Mouse (Mus musculus) heart, embryonic 16.5 days (tissue): ENCODE measurements around the gene Ugt1a9. TPM values are rescaled to one million over a fixed set of nuclear protein-coding genes. Genes with fewer than 3 reads are reported as not detected.

Source experiments
- ATAC-seq: fragments of 200-750 bp; cut with Nextera tagmentation; replicated peaks from 2 replicates; pipeline ENCODE4 v1.8.0; 2017; ENCODE audit warnings: moderate number of reproducible peaks; ENCODE audit not compliant: insufficient read depth, low FRiP score; ENCODE audit errors: extremely low read depth
- H3K27ac ChIP-seq: fragments of 300-500 bp; sonication (generic); 2 replicates; pipeline ENCODE4 v1.5.1; 2014; ENCODE audit warnings: mild to moderate bottlenecking, low read length, control low read depth, moderate library complexity
- H3K27me3 ChIP-seq: fragments of 300-500 bp; sonication (generic); 2 replicates; pipeline ENCODE4 v1.6.1; 2014; ENCODE audit warnings: low read length, mixed read lengths; ENCODE audit not compliant: control insufficient read depth, insufficient read depth
- H3K36me3 ChIP-seq: fragments of 300-500 bp; sonication (generic); 2 replicates; pipeline ENCODE4 v1.6.1; 2014; ENCODE audit not compliant: control insufficient read depth, insufficient read depth
- H3K4me1 ChIP-seq: fragments of 300-500 bp; sonication (generic); 2 replicates; pipeline ENCODE4 v1.6.1; 2014; ENCODE audit warnings: low read length, mixed read lengths; ENCODE audit not compliant: control insufficient read depth, insufficient read depth
- H3K4me2 ChIP-seq: fragments of 300-500 bp; sonication (generic); 2 replicates; pipeline ENCODE4 v1.6.1; 2014; ENCODE audit warnings: low read depth, mild to moderate bottlenecking, control low read depth, low read length
- H3K4me3 ChIP-seq: fragments of 300-500 bp; sonication (generic); 2 replicates; pipeline ENCODE4 v1.5.1; 2014; ENCODE audit warnings: mild to moderate bottlenecking, control low read depth, low read length
- H3K9ac ChIP-seq: fragments of 300-500 bp; sonication (generic); 2 replicates; pipeline ENCODE4 v1.6.1; 2014; ENCODE audit warnings: low read length, control low read depth
- H3K9me3 ChIP-seq: fragments of 300-500 bp; sonication (generic); replicated peaks from 2 replicates; pipeline ENCODE4 v1.6.1; 2016; ENCODE audit warnings: low read length; ENCODE audit not compliant: control insufficient read depth
- WGBS: fragments of 180-500 bp; shearing (Covaris S2); extraction: QIAGEN DNeasy Blood & Tissue Kit; methylation state at CpG from one replicate; pipeline ENCODE4 v1.1.7; 2014; 5-methylcytosine and 5-hydroxymethylcytosine counted together
- polyA plus RNA-seq: library from polyadenylated mRNA; unstranded; fragments of >200 nt; fragmentation: Nextera tagmentation; extraction: Ambion mirVana; gene quantifications from 2 replicates; pipeline ENCODE4 v1.2.1, GENCODE M21; 2015

Ugt1a9 gene
- polyA plus RNA-seq, 1 experiment from 2014 or later = not detected

DNA sequence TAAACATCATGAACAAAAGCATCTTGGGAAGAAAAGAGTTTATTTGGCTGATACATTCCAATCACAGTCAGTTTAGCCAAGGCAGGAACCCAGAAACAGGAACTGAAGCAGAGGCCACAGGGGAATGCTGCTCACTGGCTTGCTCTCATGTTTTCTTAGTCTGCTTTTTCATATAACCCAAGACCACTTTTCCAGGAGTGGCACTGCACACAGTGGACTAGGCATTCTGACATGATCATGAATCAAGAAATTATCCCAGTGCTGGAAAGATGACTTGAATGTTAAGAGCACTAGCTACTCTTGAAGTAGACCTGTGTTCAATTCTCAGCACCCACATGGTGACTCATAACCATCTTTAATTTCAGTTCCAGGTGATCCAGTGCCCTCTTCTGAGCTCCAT is 155.1 kb downstream of the Ugt1a9 start:
- Histone ChIP-seq H3K9ac (no peak overlapping the region), H3K4me3 (no peak overlapping the region), H3K9me3 (peaks cover 57% of the 10 kb centered on the region), H3K4me1 (no peaks in the 10 kb centered on the region), H3K27me3 (no peaks in the 10 kb centered on the region), H3K4me2 (no peak overlapping the region), H3K36me3 (no peaks in the 10 kb centered on the region), H3K27ac (no peak overlapping the region)
- ATAC-seq = no peak

DNA sequence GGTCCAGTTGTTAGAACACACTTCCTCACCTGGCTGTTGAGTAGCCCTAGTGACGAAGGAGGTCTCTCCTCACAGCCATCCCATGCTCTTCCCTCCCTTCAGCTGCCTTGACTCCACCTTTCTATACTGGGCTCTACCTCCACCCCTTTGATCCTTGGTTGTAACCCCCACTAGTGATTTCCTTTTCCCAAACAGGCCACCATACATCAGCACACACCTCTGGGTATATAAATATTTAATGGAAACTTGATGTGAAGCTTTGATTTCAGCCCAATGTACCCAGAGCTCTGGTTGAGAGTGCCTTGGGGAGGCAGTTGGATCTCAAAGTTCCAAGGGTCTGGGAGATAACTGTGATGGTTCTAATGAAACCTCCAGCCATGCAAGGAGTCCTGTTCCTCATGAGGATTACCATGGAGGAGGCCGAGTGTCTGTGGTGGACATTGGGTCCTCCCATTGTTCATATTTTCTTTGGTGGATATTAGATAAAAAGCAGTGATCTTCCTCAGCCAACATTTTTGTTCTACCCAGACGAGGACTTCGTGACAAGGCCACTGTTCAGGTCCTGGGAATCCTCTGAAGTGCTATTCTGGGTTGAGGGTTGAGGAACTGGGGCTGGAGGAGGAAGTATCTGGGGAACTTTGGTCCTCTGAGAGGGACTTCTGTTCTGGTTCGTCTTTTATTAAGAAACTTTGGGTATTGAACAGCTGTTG is 156.2 kb downstream of the Ugt1a9 start, which contains the start of gene Mroh2a:
Mroh2a (plus strand) TSS at position 317 of the 710 bp plus-strand sequence.
- Histone ChIP-seq H3K4me3 (no peak within 1 kb of the TSS), H3K9me3 (peaks cover 68% of the 10 kb centered on the region), H3K4me2 (no peak within 1 kb of the TSS), H3K27me3 (no peaks in the 10 kb centered on the region), H3K27ac (no peak within 1 kb of the TSS), H3K4me1 (no peaks in the 10 kb centered on the region), H3K36me3 (no peaks in the 10 kb centered on the region), H3K9ac (no peak within 1 kb of the TSS)
- no peak for ATAC-seq
- 47% methylated on average over 5 of the region's 5 CpGs for WGBS

DNA sequence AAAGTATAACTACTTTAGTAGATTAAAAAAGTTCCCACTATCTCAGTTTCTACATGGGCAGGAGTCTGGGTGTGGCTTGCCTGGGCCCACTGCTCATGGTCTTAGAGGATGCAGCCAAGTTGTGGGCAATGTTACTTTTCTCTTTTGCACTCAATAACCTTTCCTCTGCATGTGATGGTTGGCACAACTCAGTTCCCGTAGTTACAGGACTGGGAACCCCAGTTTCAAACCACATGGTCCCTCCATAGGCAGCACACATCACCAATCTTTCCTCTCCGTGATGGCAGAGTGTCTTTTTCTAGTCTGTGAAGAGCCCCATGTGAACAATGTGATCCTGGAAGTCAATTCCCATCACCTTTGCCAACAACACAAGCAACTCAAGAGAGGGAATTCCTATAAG is 156.9 kb downstream of the Ugt1a9 start:
- peaks cover 72% of the 10 kb centered on the region for H3K9me3 ChIP-seq
- WGBS = 48% methylated on average over 2 of the region's 2 CpGs

DNA sequence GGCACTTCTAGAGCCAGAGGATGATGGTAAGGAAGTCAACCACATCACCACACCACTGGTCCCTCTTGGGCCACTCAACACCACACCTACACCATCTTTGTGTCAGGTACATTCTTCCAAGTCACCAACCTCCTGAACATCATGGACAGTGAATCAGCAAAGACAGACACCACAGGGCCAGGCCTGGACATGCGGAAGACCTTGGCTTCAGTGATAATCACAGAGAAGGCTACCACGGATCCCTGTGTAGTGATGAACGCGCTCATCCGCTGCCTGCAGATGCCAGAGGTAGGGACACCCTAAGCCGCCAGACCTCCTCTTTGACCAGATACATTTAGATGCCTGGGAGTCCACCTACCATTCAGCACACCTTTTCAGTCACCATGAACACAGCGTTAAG is 157.5 kb downstream of the Ugt1a9 start:
- Histone ChIP-seq H3K36me3 (no peaks in the 10 kb centered on the region), H3K27me3 (no peaks in the 10 kb centered on the region), H3K27ac (no peak overlapping the region), H3K4me1 (no peaks in the 10 kb centered on the region), H3K4me2 (no peak overlapping the region), H3K4me3 (no peak overlapping the region), H3K9ac (no peak overlapping the region), H3K9me3 (peaks cover 79% of the 10 kb centered on the region)
- 65% methylated on average over 7 of the region's 7 CpGs for WGBS
- no peak for ATAC-seq

More for the DNA sequence above, 156.9 kb downstream of the Ugt1a9 start:
- Histone ChIP-seq H3K27me3 (no peaks in the 10 kb centered on the region), H3K36me3 (no peaks in the 10 kb centered on the region), H3K4me1 (no peaks in the 10 kb centered on the region), H3K4me3 (no peak overlapping the region), H3K27ac (no peak overlapping the region), H3K4me2 (no peak overlapping the region), H3K9ac (no peak overlapping the region)
- no peak for ATAC-seq

DNA sequence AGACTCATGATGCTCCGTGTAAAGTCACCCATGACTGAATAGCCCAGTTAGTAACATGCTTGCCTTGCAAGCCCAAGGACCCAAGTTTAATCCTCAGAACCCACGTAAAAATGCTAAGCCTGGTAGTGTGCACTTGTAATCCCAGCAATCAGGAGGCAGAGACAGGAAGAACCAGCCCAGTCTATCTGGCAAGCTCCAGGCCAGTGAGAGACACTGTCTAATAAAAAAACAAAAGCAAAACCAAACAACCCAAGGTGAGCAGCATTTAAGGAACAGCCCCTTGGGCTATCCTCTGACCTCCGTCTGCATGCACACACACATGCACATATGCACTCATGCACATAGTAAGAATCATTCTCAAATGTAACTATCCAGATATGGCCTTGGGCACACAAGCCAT is 159.0 kb downstream of the Ugt1a9 start:
- Histone ChIP-seq H3K9ac (no peak overlapping the region), H3K4me1 (no peaks in the 10 kb centered on the region), H3K4me3 (no peak overlapping the region), H3K9me3 (peaks cover 92% of the 10 kb centered on the region), H3K4me2 (no peak overlapping the region), H3K27ac (no peak overlapping the region), H3K27me3 (no peaks in the 10 kb centered on the region), H3K36me3 (no peaks in the 10 kb centered on the region)
- ATAC-seq = no peak
- 67% methylated on average over 3 of the region's 3 CpGs for WGBS

DNA sequence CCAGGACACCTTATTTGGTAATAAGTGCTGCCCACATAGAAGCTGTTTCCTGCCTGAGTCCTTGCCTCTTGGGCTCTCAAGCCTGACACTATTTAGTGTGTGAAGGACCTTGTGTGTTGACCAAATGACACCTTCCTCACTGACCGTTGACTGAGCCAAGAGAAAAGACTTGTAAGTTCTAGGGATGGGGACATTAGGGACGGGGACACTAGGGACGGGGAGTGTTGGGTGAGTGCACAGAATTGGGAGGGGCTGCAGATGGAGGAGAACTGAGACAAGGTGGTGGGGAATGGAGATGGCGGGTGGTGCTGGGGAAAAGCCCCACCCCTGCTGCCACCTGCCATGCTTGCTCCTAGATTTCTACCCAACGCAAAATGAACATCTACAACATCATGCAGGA is 159.4 kb downstream of the Ugt1a9 start:
- ATAC-seq = no peak
- Histone ChIP-seq H3K27ac (no peak overlapping the region), H3K9ac (no peak overlapping the region), H3K4me1 (no peaks in the 10 kb centered on the region), H3K36me3 (no peaks in the 10 kb centered on the region), H3K4me2 (no peak overlapping the region), H3K4me3 (no peak overlapping the region), H3K27me3 (no peaks in the 10 kb centered on the region), H3K9me3 (peaks cover 95% of the 10 kb centered on the region)
- 76% methylated on average over 5 of the region's 5 CpGs for whole genome bisulfite sequencing

DNA sequence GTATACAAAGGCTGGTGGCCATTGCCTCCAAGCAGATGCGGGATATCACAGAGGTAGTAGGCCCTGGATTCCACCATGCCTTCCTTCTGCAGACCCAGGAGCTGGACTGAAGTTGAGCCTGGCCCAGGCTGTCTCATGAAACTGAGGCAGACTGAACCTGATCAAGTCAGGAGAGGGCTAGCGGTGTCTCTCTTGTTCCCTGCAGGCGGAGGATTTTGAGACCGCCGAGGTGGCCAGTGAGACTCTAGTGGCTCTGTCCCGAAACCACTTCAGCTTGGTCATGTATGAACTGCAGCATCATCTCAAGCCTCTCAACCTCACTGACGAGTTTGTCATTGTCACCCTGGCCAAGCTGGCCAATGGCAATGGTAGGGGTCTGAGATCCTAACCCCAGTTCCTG is 159.8 kb downstream of the Ugt1a9 start:
- no peaks in the 10 kb centered on the region for H3K4me1 ChIP-seq
- no peak for ATAC-seq
- no peaks in the 10 kb centered on the region for H3K27me3 ChIP-seq
- H3K9me3 ChIP-seq = peaks cover 98% of the 10 kb centered on the region
- no peak overlapping the region for H3K4me3 ChIP-seq
- WGBS = 70% methylated on average over 7 of the region's 7 CpGs
- H3K27ac ChIP-seq = no peak overlapping the region
- no peak overlapping the region for H3K9ac ChIP-seq
- no peaks in the 10 kb centered on the region for H3K36me3 ChIP-seq
- H3K4me2 ChIP-seq = no peak overlapping the region

DNA sequence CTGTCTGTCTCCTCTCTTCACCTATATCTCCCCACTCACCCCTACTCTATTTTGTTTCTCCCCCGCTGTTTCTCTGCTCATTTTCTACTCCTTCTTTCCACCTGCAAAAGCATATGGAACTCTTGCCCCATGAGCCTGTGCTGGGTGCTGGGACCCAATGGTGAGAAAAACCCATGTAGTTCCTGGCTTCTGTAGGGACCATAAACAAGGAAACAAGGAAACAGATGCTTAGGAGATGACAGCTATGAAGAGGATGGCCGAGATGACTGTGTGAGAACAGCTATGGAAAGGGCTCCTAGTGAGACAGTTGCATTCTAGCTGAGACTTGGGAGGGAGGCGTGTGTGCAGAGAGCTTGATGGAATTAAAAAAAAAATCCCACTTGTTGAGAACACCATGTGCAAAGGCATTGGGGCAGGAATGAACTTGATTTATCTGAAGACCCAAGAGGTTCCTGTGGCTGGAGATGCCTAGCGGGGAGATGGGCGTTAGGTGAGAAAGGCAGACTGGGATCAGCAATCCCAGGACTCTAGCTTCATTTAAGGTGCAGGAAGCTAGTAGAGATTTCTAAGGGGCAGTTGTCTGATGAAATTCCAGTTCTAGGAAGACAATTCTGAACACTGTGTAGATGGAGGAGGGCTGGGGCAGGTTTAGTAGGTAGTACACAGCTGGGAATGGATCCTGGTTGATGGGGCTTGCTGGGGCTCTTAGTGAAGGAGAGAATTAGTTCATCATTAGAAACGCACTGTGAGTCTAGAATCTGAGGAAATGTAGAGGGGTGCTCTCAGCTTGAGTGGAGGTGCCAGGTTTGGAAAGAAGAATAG is 160.6 kb downstream of the Ugt1a9 start:
- Histone ChIP-seq H3K4me2 (no peak overlapping the region), H3K36me3 (no peaks in the 10 kb centered on the region), H3K4me3 (no peak overlapping the region), H3K4me1 (no peaks in the 10 kb centered on the region), H3K9ac (no peak overlapping the region), H3K9me3 (peaks cover 92% of the 10 kb centered on the region), H3K27ac (no peak overlapping the region), H3K27me3 (no peaks in the 10 kb centered on the region)
- ATAC-seq = no peak
- WGBS = 65% methylated on average over 6 of the region's 6 CpGs

DNA sequence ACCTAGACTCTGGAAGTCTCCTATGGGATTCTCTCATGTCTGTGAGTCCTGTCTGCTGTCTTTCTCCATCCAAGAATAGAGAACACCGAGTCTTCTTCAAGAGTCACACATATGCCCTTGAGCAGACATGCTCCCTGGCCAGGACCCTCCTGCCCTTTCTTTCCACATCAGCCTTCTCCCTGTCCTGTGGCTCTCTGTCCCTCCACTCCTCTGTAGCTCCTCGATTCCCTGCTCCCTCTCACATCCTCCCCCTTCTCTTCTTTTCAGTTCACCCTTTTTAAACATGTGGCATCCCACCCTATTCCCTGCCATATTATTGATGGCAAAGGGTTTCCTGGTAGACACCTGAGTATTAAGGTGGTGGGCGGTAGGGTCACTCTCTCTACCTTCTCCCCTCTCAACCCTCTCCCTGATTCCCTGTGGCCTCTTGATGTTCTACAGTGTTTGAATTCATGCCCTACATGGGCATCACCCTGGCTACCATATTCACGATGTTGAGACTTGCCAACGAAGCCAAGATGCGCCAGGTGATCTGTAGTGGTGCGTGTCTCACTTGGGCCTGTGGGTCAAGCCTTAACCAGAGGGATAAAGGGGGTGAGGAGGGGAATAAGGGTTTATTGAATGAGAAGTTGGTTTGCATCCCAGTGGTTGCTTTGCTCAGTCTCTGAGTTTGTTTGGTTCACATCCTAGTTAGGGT is 161.4 kb downstream of the Ugt1a9 start:
- Histone ChIP-seq H3K4me2 (no peak overlapping the region), H3K27ac (no peak overlapping the region), H3K4me1 (no peaks in the 10 kb centered on the region), H3K9me3 (peaks cover 90% of the 10 kb centered on the region), H3K4me3 (no peak overlapping the region), H3K36me3 (no peaks in the 10 kb centered on the region), H3K27me3 (no peaks in the 10 kb centered on the region), H3K9ac (no peak overlapping the region)
- WGBS = 56% methylated on average over 7 of the region's 7 CpGs
- no peak for ATAC-seq
